Mouse (Mus musculus): ENCODE data around the gene Fam98a. TPM values are rescaled to one million over a fixed set of nuclear protein-coding genes. Genes with fewer than 3 reads are reported as not detected.

Gene Fam98a
- total RNA-seq, 1 experiment: 29.1 TPM

GRCm38 (mm10) chr17:75521236-75521842 is 30.4 kb downstream of the Fam98a start:
- in situ Hi-C loops (cut with MboI; ENCODE audit: low sequenced_read_pairs in 2 of 2, unreplicated experiment in 2 of 2): no loop called here
- Histone ChIP-seq H3K4me3 (ENCODE audit: insufficient read depth in 1 of 2, low read depth in 1 of 2, low read length in 2 of 2, poor library complexity in 1 of 2, severe bottlenecking in 1 of 2) (no peak overlapping the region), H3K36me3 (ENCODE audit: control insufficient read depth, insufficient read depth, low read length, poor library complexity, severe bottlenecking) (no peaks in the 10 kb centered on the region), H3K4me1 (ENCODE audit: control insufficient read depth in 2 of 2, insufficient read depth in 2 of 2, low read length in 2 of 2, poor library complexity in 1 of 2) (peaks cover 5 to 16% of the 10 kb centered on the region in 2 experiments), H3K9me3 (ENCODE audit: control insufficient read depth, insufficient read depth, low read depth, low read length) (no peaks in the 10 kb centered on the region), H3K9ac (ENCODE audit: insufficient read depth, low read depth, low read length, poor library complexity, severe bottlenecking) (no peak overlapping the region), H3K27ac (ENCODE audit: insufficient read depth, low read depth, low read length, poor library complexity, severe bottlenecking) (peak overlapping the region; percentile 22; the same call in 1 of the 2 replicates)
- no peak for DNase-seq (ENCODE audit: low read depth, low spot score)
- TF ChIP-seq CHD2 (IDR thresholded peaks at IDR 0.05; ENCODE audit: low read depth, low read length) (no peak), HCFC1 (IDR thresholded peaks at IDR 0.05; ENCODE audit: borderline replicate concordance, insufficient read depth, low read length) (no peak), ZNF384 (IDR thresholded peaks at IDR 0.05; ENCODE audit: low read depth, low read length) (no peak), MAFK (IDR thresholded peaks at IDR 0.05; ENCODE audit: insufficient read depth, low read depth, low read length) (no peak), ZC3H11A (IDR thresholded peaks at IDR 0.05; ENCODE audit: borderline replicate concordance, low read depth, low read length) (no peak)

- Histone ChIP-seq H3K4me1 (ENCODE audit: control insufficient read depth in 2 of 2, insufficient read depth in 2 of 2, low read length in 2 of 2, poor library complexity in 1 of 2) (peaks cover 5 to 15% of the 10 kb centered on the region in 2 experiments), H3K36me3 (ENCODE audit: control insufficient read depth, insufficient read depth, low read length, poor library complexity, severe bottlenecking) (no peaks in the 10 kb centered on the region), H3K27ac (ENCODE audit: insufficient read depth, low read depth, low read length, poor library complexity, severe bottlenecking) (no peak overlapping the region), H3K9ac (ENCODE audit: insufficient read depth, low read depth, low read length, poor library complexity, severe bottlenecking) (no peak overlapping the region), H3K4me3 (ENCODE audit: insufficient read depth in 1 of 2, low read depth in 1 of 2, low read length in 2 of 2, poor library complexity in 1 of 2, severe bottlenecking in 1 of 2) (no peak overlapping the region), H3K9me3 (ENCODE audit: control insufficient read depth, insufficient read depth, low read depth, low read length) (no peaks in the 10 kb centered on the region)
- no peak for DNase-seq (ENCODE audit: low read depth, low spot score)
- in situ Hi-C loops (cut with MboI; ENCODE audit: low sequenced_read_pairs in 2 of 2, unreplicated experiment in 2 of 2): no loop called here
- TF ChIP-seq MAFK (IDR thresholded peaks at IDR 0.05; ENCODE audit: insufficient read depth, low read depth, low read length) (no peak), CHD2 (IDR thresholded peaks at IDR 0.05; ENCODE audit: low read depth, low read length) (no peak), HCFC1 (IDR thresholded peaks at IDR 0.05; ENCODE audit: borderline replicate concordance, insufficient read depth, low read length) (no peak), ZNF384 (IDR thresholded peaks at IDR 0.05; ENCODE audit: low read depth, low read length) (no peak)
Measured at GRCm38 (mm10) chr17:75519239-75519900, 32.4 kb downstream of the Fam98a start.

- no peaks in the 10 kb centered on the region for H3K9me3 ChIP-seq (ENCODE audit: control insufficient read depth, insufficient read depth, low read depth, low read length)
- H3K9ac ChIP-seq (ENCODE audit: insufficient read depth, low read depth, low read length, poor library complexity, severe bottlenecking): no peak overlapping the region
- no peaks in the 10 kb centered on the region for H3K36me3 ChIP-seq (ENCODE audit: control insufficient read depth, insufficient read depth, low read length, poor library complexity, severe bottlenecking)
- in situ Hi-C loops (cut with MboI; ENCODE audit: low sequenced_read_pairs in 2 of 2, unreplicated experiment in 2 of 2): no loop called here
- no peak overlapping the region for H3K27ac ChIP-seq (ENCODE audit: insufficient read depth, low read depth, low read length, poor library complexity, severe bottlenecking)
- H3K4me3 ChIP-seq (ENCODE audit: insufficient read depth in 1 of 2, low read depth in 1 of 2, low read length in 2 of 2, poor library complexity in 1 of 2, severe bottlenecking in 1 of 2): no peak overlapping the region
- no peak for DNase-seq (ENCODE audit: low read depth, low spot score)
- TF ChIP-seq ZNF384 (IDR thresholded peaks at IDR 0.05; ENCODE audit: low read depth, low read length) (no peak), MAFK (IDR thresholded peaks at IDR 0.05; ENCODE audit: insufficient read depth, low read depth, low read length) (no peak), CHD2 (IDR thresholded peaks at IDR 0.05; ENCODE audit: low read depth, low read length) (no peak), HCFC1 (IDR thresholded peaks at IDR 0.05; ENCODE audit: borderline replicate concordance, insufficient read depth, low read length) (no peak), ZC3H11A (IDR thresholded peaks at IDR 0.05; ENCODE audit: borderline replicate concordance, low read depth, low read length) (no peak)
- peaks cover 5 to 9% of the 10 kb centered on the region in 2 experiments for H3K4me1 ChIP-seq (ENCODE audit: control insufficient read depth in 2 of 2, insufficient read depth in 2 of 2, low read length in 2 of 2, poor library complexity in 1 of 2)
Measured at GRCm38 (mm10) chr17:75518181-75518901, 33.4 kb downstream of the Fam98a start.

GRCm38 (mm10) chr17:75516591-75516990 is 35.2 kb downstream of the Fam98a start:
- TF ChIP-seq HCFC1 (IDR thresholded peaks at IDR 0.05; ENCODE audit: borderline replicate concordance, insufficient read depth, low read length) (no peak), MAFK (IDR thresholded peaks at IDR 0.05; ENCODE audit: insufficient read depth, low read depth, low read length) (no peak), CHD2 (IDR thresholded peaks at IDR 0.05; ENCODE audit: low read depth, low read length) (no peak), ZC3H11A (IDR thresholded peaks at IDR 0.05; ENCODE audit: borderline replicate concordance, low read depth, low read length) (no peak), ZNF384 (IDR thresholded peaks at IDR 0.05; ENCODE audit: low read depth, low read length) (no peak)
- no peaks in the 10 kb centered on the region for H3K9me3 ChIP-seq (ENCODE audit: control insufficient read depth, insufficient read depth, low read depth, low read length)
- H3K9ac ChIP-seq (ENCODE audit: insufficient read depth, low read depth, low read length, poor library complexity, severe bottlenecking): no peak overlapping the region
- H3K4me3 ChIP-seq (ENCODE audit: insufficient read depth in 1 of 2, low read depth in 1 of 2, low read length in 2 of 2, poor library complexity in 1 of 2, severe bottlenecking in 1 of 2): no peak overlapping the region
- H3K36me3 ChIP-seq (ENCODE audit: control insufficient read depth, insufficient read depth, low read length, poor library complexity, severe bottlenecking): no peaks in the 10 kb centered on the region
- no peak for DNase-seq (ENCODE audit: low read depth, low spot score)
- no peak overlapping the region for H3K27ac ChIP-seq (ENCODE audit: insufficient read depth, low read depth, low read length, poor library complexity, severe bottlenecking)
- H3K4me1 ChIP-seq (ENCODE audit: control insufficient read depth in 2 of 2, insufficient read depth in 2 of 2, low read length in 2 of 2, poor library complexity in 1 of 2): peaks cover 2% of the 10 kb centered on the region in 2 experiments
- in situ Hi-C loops (cut with MboI; ENCODE audit: low sequenced_read_pairs in 2 of 2, unreplicated experiment in 2 of 2): no loop called here

Measured in ES-E14 (cell line).